Mouse (Mus musculus) limb, embryonic 15.5 days (tissue): ENCODE results near the gene Cerkl. TPM values are rescaled to one million over a fixed set of nuclear protein-coding genes. Genes with fewer than 3 reads are reported as not detected.

Experiments
- ATAC-seq: fragments of 200-750 bp; cut with Nextera tagmentation; 2 replicates; pipeline ENCODE4 v1.8.0; 2017; ENCODE audit warnings: low read depth, moderate TSS enrichment; ENCODE audit not compliant: insufficient number of reproducible peaks, low FRiP score, low TSS enrichment
- H3K27ac ChIP-seq: fragments of 300-500 bp; sonication (generic); 2 replicates; pipeline ENCODE4 v1.5.1; 2015; ENCODE audit warnings: moderate library complexity, mild to moderate bottlenecking, inconsistent platforms
- H3K27me3 ChIP-seq: fragments of 300-500 bp; sonication (generic); 2 replicates; pipeline ENCODE4 v1.6.1; 2015; ENCODE audit warnings: inconsistent platforms
- H3K36me3 ChIP-seq: fragments of 300-500 bp; sonication (generic); 2 replicates; pipeline ENCODE4 v1.6.1; 2015; ENCODE audit warnings: inconsistent platforms
- H3K4me1 ChIP-seq: fragments of 300-500 bp; sonication (generic); 2 replicates; pipeline ENCODE4 v1.6.1; 2015; ENCODE audit warnings: inconsistent platforms
- H3K4me2 ChIP-seq: fragments of 300-500 bp; sonication (generic); 2 replicates; pipeline ENCODE4 v1.6.1; 2015; ENCODE audit warnings: mild to moderate bottlenecking, inconsistent platforms
- H3K4me3 ChIP-seq: fragments of 300-500 bp; sonication (generic); 2 replicates; pipeline ENCODE4 v1.5.1; 2015; ENCODE audit warnings: mild to moderate bottlenecking, inconsistent platforms
- H3K9ac ChIP-seq: fragments of 300-500 bp; sonication (generic); 2 replicates; pipeline ENCODE4 v1.6.1; 2015; ENCODE audit warnings: inconsistent platforms
- H3K9me3 ChIP-seq: fragments of 300-500 bp; sonication (generic); 2 replicates; pipeline ENCODE4 v1.6.1; 2016; ENCODE audit warnings: inconsistent platforms
- WGBS: fragments of 180-500 bp; shearing (Covaris S2); methylation state at CpG from one replicate; pipeline ENCODE4 v1.1.7; 2015; 5-methylcytosine and 5-hydroxymethylcytosine counted together
- polyA plus RNA-seq: library from polyadenylated mRNA; unstranded; fragments of >200 nt; fragmentation: Nextera tagmentation; extraction: Ambion mirVana; gene quantifications from 2 replicates; pipeline ENCODE4 v1.2.1, GENCODE M21; 2015

Gene Cerkl
- polyA plus RNA-seq, 1 experiment from 2014 or later, result 2.1 TPM

- WGBS, result 76% methylated on average over 7 of the region's 7 CpGs
- ATAC-seq, result no peak
- Histone ChIP-seq H3K9me3 (no peaks in the 10 kb centered on the region), H3K4me2 (no peak overlapping the region), H3K4me3 (no peak overlapping the region), H3K36me3 (no peaks in the 10 kb centered on the region), H3K27me3 (no peaks in the 10 kb centered on the region), H3K4me1 (no peaks in the 10 kb centered on the region), H3K27ac (no peak overlapping the region), H3K9ac (no peak overlapping the region)
Measured at GRCm38 (mm10) chr2:79369061-79369524, 87.5 kb downstream of the Cerkl start.

- Histone ChIP-seq H3K9me3 (no peaks in the 10 kb centered on the region), H3K4me2 (no peak overlapping the region), H3K36me3 (no peaks in the 10 kb centered on the region), H3K9ac (no peak overlapping the region), H3K27ac (no peak overlapping the region), H3K4me3 (no peak overlapping the region), H3K27me3 (no peaks in the 10 kb centered on the region), H3K4me1 (no peaks in the 10 kb centered on the region)
- 85% methylated on average over 12 of the region's 12 CpGs for WGBS
- ATAC-seq, result no peak
Measured at GRCm38 (mm10) chr2:79368661-79369060, 87.9 kb downstream of the Cerkl start.

- Histone ChIP-seq H3K4me2 (no peak overlapping the region), H3K4me1 (no peaks in the 10 kb centered on the region), H3K9ac (no peak overlapping the region), H3K4me3 (no peak overlapping the region), H3K36me3 (no peaks in the 10 kb centered on the region), H3K9me3 (no peaks in the 10 kb centered on the region), H3K27me3 (no peaks in the 10 kb centered on the region), H3K27ac (no peak overlapping the region)
- WGBS, result 70% methylated on average over 18 of the region's 18 CpGs
- ATAC-seq, result no peak
Measured at GRCm38 (mm10) chr2:79367451-79368450, 88.8 kb downstream of the Cerkl start.

GRCm38 (mm10) chr2:79363920-79364319 lies 92.7 kb downstream of the Cerkl start:
- Histone ChIP-seq H3K9me3 (no peaks in the 10 kb centered on the region), H3K27me3 (no peaks in the 10 kb centered on the region), H3K27ac (no peak overlapping the region), H3K4me1 (no peaks in the 10 kb centered on the region), H3K36me3 (no peaks in the 10 kb centered on the region), H3K9ac (no peak overlapping the region), H3K4me2 (no peak overlapping the region), H3K4me3 (no peak overlapping the region)
- 80% methylated on average over 6 of the region's 6 CpGs for WGBS
- ATAC-seq, result no peak

- H3K27ac ChIP-seq, result no peak overlapping the region
- no peaks in the 10 kb centered on the region for H3K9me3 ChIP-seq
- 67% methylated on average over 6 of the region's 6 CpGs for WGBS
- H3K36me3 ChIP-seq, result no peaks in the 10 kb centered on the region
- ATAC-seq, result no peak
- no peak overlapping the region for H3K4me2 ChIP-seq
- no peaks in the 10 kb centered on the region for H3K27me3 ChIP-seq
- no peak overlapping the region for H3K4me3 ChIP-seq
- H3K4me1 ChIP-seq, result no peaks in the 10 kb centered on the region
- no peak overlapping the region for H3K9ac ChIP-seq
Measured at GRCm38 (mm10) chr2:79362029-79362428, 94.6 kb downstream of the Cerkl start.

GRCm38 (mm10) chr2:79357835-79358234 lies 98.8 kb downstream of the Cerkl start:
- Histone ChIP-seq H3K4me3 (no peak overlapping the region), H3K9me3 (no peaks in the 10 kb centered on the region), H3K9ac (no peak overlapping the region), H3K27ac (no peak overlapping the region), H3K4me2 (no peak overlapping the region), H3K36me3 (no peaks in the 10 kb centered on the region), H3K4me1 (no peaks in the 10 kb centered on the region), H3K27me3 (no peaks in the 10 kb centered on the region)
- WGBS, result 79% methylated on average over 3 of the region's 3 CpGs
- ATAC-seq, result no peak

GRCm38 (mm10) chr2:79354773-79355172 lies 101.8 kb downstream of the Cerkl start:
- Histone ChIP-seq H3K4me3 (no peak overlapping the region), H3K4me2 (no peak overlapping the region), H3K27me3 (no peaks in the 10 kb centered on the region), H3K36me3 (no peaks in the 10 kb centered on the region), H3K9me3 (no peaks in the 10 kb centered on the region), H3K9ac (no peak overlapping the region), H3K27ac (no peak overlapping the region), H3K4me1 (no peaks in the 10 kb centered on the region)
- no peak for ATAC-seq
- 87% methylated on average over 16 of the region's 16 CpGs for WGBS

GRCm38 (mm10) chr2:79352100-79352802 lies 104.3 kb downstream of the Cerkl start:
- no peaks in the 10 kb centered on the region for H3K27me3 ChIP-seq
- ATAC-seq, result no peak
- WGBS, result 80% methylated on average over 4 of the region's 4 CpGs
- no peak overlapping the region for H3K27ac ChIP-seq
- no peaks in the 10 kb centered on the region for H3K4me1 ChIP-seq
- H3K36me3 ChIP-seq, result no peaks in the 10 kb centered on the region
- H3K9me3 ChIP-seq, result no peaks in the 10 kb centered on the region
- H3K4me2 ChIP-seq, result no peak overlapping the region
- H3K9ac ChIP-seq, result no peak overlapping the region
- no peak overlapping the region for H3K4me3 ChIP-seq

- Histone ChIP-seq H3K4me1 (no peaks in the 10 kb centered on the region), H3K9me3 (no peaks in the 10 kb centered on the region), H3K27ac (no peak overlapping the region), H3K9ac (no peak overlapping the region), H3K4me2 (no peak overlapping the region), H3K4me3 (no peak overlapping the region), H3K27me3 (no peaks in the 10 kb centered on the region), H3K36me3 (no peaks in the 10 kb centered on the region)
- 80% methylated on average over 6 of the region's 6 CpGs for WGBS
- no peak for ATAC-seq
Measured at GRCm38 (mm10) chr2:79351179-79352099, 105.1 kb downstream of the Cerkl start.

- Histone ChIP-seq H3K4me1 (no peaks in the 10 kb centered on the region), H3K9ac (no peak overlapping the region), H3K36me3 (no peaks in the 10 kb centered on the region), H3K4me2 (no peak overlapping the region), H3K9me3 (no peaks in the 10 kb centered on the region), H3K27ac (no peak overlapping the region), H3K27me3 (no peaks in the 10 kb centered on the region), H3K4me3 (no peak overlapping the region)
- no peak for ATAC-seq
- WGBS, result 56% methylated on average over 8 of the region's 8 CpGs
Measured at GRCm38 (mm10) chr2:79343115-79343514, 113.5 kb downstream of the Cerkl start.

- Histone ChIP-seq H3K27ac (no peak overlapping the region), H3K4me2 (no peak overlapping the region), H3K4me3 (no peak overlapping the region), H3K4me1 (no peaks in the 10 kb centered on the region), H3K9me3 (no peaks in the 10 kb centered on the region), H3K36me3 (no peaks in the 10 kb centered on the region), H3K27me3 (no peaks in the 10 kb centered on the region), H3K9ac (no peak overlapping the region)
- WGBS, result 62% methylated on average over 1 of the region's 1 CpGs
- no peak for ATAC-seq
Measured at GRCm38 (mm10) chr2:79339003-79339402, 117.6 kb downstream of the Cerkl start.
